In the genomic region with DNA sequence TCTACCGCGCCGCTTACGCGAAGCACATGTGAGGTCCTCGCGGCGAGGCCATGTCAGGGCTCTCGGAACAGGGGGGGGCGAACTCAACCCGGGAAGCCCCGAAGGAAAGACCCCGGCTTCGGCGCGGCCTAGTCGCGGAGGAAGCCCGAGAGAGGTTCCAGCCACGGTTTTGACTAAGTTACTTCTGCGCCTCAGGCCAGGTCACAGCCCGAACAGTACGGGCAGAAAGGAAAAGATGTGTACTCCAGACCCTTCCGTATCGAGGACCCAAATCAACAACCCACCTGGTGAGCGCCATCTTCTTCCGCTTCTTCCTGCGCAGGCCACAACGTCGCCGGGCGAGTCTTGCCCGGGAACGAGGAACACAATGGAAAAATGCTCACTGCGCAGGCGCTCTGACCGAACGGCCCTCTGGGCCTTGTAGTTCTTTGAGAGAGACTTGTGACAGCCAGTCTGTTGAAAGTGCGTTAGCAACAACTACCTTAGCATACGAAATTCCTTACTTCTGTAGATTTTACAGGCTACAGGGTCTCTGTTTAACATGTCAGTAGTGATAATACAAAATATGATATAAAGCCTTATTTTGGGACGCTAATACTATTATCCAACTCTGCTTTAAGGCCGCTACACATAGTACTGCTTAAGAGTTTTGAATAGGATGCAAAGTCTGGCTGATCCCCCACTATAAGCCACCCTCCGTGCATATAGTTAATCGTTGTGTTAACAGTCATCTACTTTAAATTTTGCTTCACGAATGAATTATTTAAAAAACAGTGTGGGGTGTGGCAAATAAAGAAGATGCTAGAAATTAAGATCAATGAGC, we compare ENCODE assay signal across 8 mouse cellular contexts. TPM values are rescaled to one million over a fixed set of nuclear protein-coding genes. Genes with fewer than 3 reads are reported as not detected.
DNase-seq lines count a peak whose midpoint lies in the region; ATAC-seq and TF ChIP-seq lines count a peak whose summit lies in the region.

A gene (minus strand): TSS at position 311 of the 823 bp plus-strand sequence.

- peak within 1 kb of the TSS; percentile 95 for H3K27ac ChIP-seq in hindbrain, embryonic 10.5 days
- peak within 1 kb of the TSS; percentile 95 for H3K27ac ChIP-seq in lung, postnatal 0 days (ENCODE audit: low read length)

- peak within 1 kb of the TSS; percentile 80 for H3K4me3 ChIP-seq in hindbrain, embryonic 10.5 days
- peak within 1 kb of the TSS; percentile 85 for H3K4me3 ChIP-seq in lung, postnatal 0 days (ENCODE audit: low read depth, low read length)

- peak within 1 kb of the TSS; percentile 99 for H3K9ac ChIP-seq in lung, postnatal 0 days (replicated peaks; ENCODE audit: low read depth)

- peak; percentile 98 for ATAC-seq in frontal cortex, adult (ENCODE audit: low TSS enrichment)
- ATAC-seq in lung, postnatal 0 days: peak; percentile 98

- TF ChIP-seq EP300 in lung, postnatal 0 days (IDR thresholded peaks at IDR 0.05): no peak

- WGBS in hindbrain, embryonic 10.5 days: 3% methylated on average over 45 of the region's 45 CpGs
- 3% methylated on average over 44 of the region's 45 CpGs for WGBS in lung, postnatal 0 days

- peak within 1 kb of the TSS; percentile 63 for H3K4me2 ChIP-seq in lung, postnatal 0 days (replicated peaks; ENCODE audit: low read depth, low read length)

- H3K9me3 ChIP-seq in hindbrain, embryonic 10.5 days: no peaks in the 10 kb centered on the region
- no peaks in the 10 kb centered on the region for H3K9me3 ChIP-seq in lung, postnatal 0 days (ENCODE audit: low read length)

- H3K4me1 ChIP-seq in hindbrain, embryonic 10.5 days (replicated peaks): peaks cover 14% of the 10 kb centered on the region
- H3K4me1 ChIP-seq in lung, postnatal 0 days (ENCODE audit: insufficient read depth, low read depth, low read length): no peaks in the 10 kb centered on the region

- H3K36me3 ChIP-seq in hindbrain, embryonic 10.5 days: peaks cover 18% of the 10 kb centered on the region
- no peaks in the 10 kb centered on the region for H3K36me3 ChIP-seq in lung, postnatal 0 days (ENCODE audit: insufficient read depth, low read length)

- no peak for TF ChIP-seq CTCF in lung, postnatal 0 days (IDR thresholded peaks at IDR 0.05)

- DNase-seq in MN1 (ENCODE audit: low spot score): peak; percentile 94
- peak; percentile 95 for DNase-seq in cerebellum, adult 9-10 months
- DNase-seq in hindbrain, embryonic 10.5 days (ENCODE audit: low spot score): peak; percentile 94
- peak; percentile 95 for DNase-seq in layer of hippocampus, adult 9-11 months
- peak; percentile 97 for DNase-seq in lung, postnatal 0 days (ENCODE audit: low spot score)
- DNase-seq in ovary, postnatal 14 days (ENCODE audit: low spot score): peak; percentile 87
- DNase-seq in thymus, postnatal 14 days: peak; percentile 95

- no peaks in the 10 kb centered on the region for H3K27me3 ChIP-seq in hindbrain, embryonic 10.5 days (ENCODE audit: insufficient read depth, poor library complexity, severe bottlenecking)
- no peaks in the 10 kb centered on the region for H3K27me3 ChIP-seq in lung, postnatal 0 days (replicated peaks; ENCODE audit: insufficient read depth, low read length)

RNA-seq across cellular contexts. Expression of the gene that starts here (rescaled TPM):
- 127 and 154 TPM in 2 replicates for polyA plus RNA-seq in hindbrain, embryonic 10.5 days (2016; fragmentation: Nextera tagmentation; extraction: Ambion mirVana)
- 93.9 and 103 TPM in 2 replicates for polyA plus RNA-seq in lung, postnatal 0 days (2015; fragmentation: Nextera tagmentation; extraction: Ambion mirVana)

Comparison
In these comparisons a context has a peak if more than half of its experiments do, and no peak if none do; other contexts are left out.
1. Peak in every context shown above with its lines: DNase-seq, ATAC-seq, H3K4me3 ChIP-seq and H3K27ac ChIP-seq.